13 mouse cellular contexts compared by ENCODE assay signal in genomic region chr1:136040874-136041273, GRCm38 (mm10). TPM values are rescaled to one million over a fixed set of nuclear protein-coding genes. Genes with fewer than 3 reads are reported as not detected.
DNase-seq lines count a peak whose midpoint lies in the region; ATAC-seq lines count a peak whose summit lies in the region.
"Had no signal": no experiment of that assay in that cellular context is flagged by ENCODE, and none has a peak within 500 bp of the region (broad histone marks: within the 10 kb centered on the region; RNA-seq: fewer than 3 reads in every experiment).

No protein-coding gene starts in this region.

- H3K4me3 ChIP-seq in forebrain, embryonic 13.5 days, result no peak overlapping the region
- H3K4me3 ChIP-seq in forebrain, embryonic 16.5 days (replicated peaks; ENCODE audit: low read length), result no peak overlapping the region
- no peak overlapping the region for H3K4me3 ChIP-seq in kidney, embryonic 16.5 days (ENCODE audit: low read length)
- no peak overlapping the region for H3K4me3 ChIP-seq in midbrain, embryonic 15.5 days
- H3K4me3 ChIP-seq: heart, embryonic 10.5 days had no signal

- H3K27me3 ChIP-seq in forebrain, embryonic 13.5 days, result no peaks in the 10 kb centered on the region; the same call in 1 of the 2 replicates
- H3K27me3 ChIP-seq in forebrain, embryonic 16.5 days (replicated peaks; ENCODE audit: control insufficient read depth, insufficient read depth, low read length), result no peaks in the 10 kb centered on the region
- no peaks in the 10 kb centered on the region for H3K27me3 ChIP-seq in kidney, embryonic 16.5 days (ENCODE audit: insufficient read depth, low read length)
- no peaks in the 10 kb centered on the region; the same call in 1 of the 2 replicates for H3K27me3 ChIP-seq in midbrain, embryonic 15.5 days (replicated peaks)

- H3K4me2 ChIP-seq in forebrain, embryonic 13.5 days, result 0 out of 2 replicates have a peak overlapping the region, but pooled peaks have one; percentile 16
- no peak overlapping the region for H3K4me2 ChIP-seq in forebrain, embryonic 16.5 days (ENCODE audit: low read length)
- H3K4me2 ChIP-seq in kidney, embryonic 16.5 days (replicated peaks; ENCODE audit: low read depth, low read length), result no peak overlapping the region; the same call in 1 of the 2 replicates
- H3K4me2 ChIP-seq in midbrain, embryonic 15.5 days, result no peak overlapping the region

- no peak for DNase-seq in kidney, adult 9 months
- peak; percentile 11 for DNase-seq in adipocyte (ENCODE audit: low spot score)
- DNase-seq in c-Kit-positive CD71-positive TER-119-positive erythroid progenitor cells, embryonic 14.5 days (ENCODE audit: low spot score), result no peak
- no peak for DNase-seq in thymus, postnatal 10 days (ENCODE audit: low spot score in 2 of 2)
- DNase-seq: cerebellum, adult 9-11 months; kidney, postnatal 4 days; liver, postnatal 0 days had no signal

- 0 out of 2 replicates have a peak, but pooled peaks cover 1% of the 10 kb centered on the region for H3K36me3 ChIP-seq in forebrain, embryonic 13.5 days (ENCODE audit: poor library complexity, severe bottlenecking)
- no peaks in the 10 kb centered on the region for H3K36me3 ChIP-seq in forebrain, embryonic 16.5 days (ENCODE audit: control insufficient read depth, insufficient read depth)
- no peaks in the 10 kb centered on the region for H3K36me3 ChIP-seq in kidney, embryonic 16.5 days (ENCODE audit: insufficient read depth, low read length)
- no peaks in the 10 kb centered on the region for H3K36me3 ChIP-seq in midbrain, embryonic 15.5 days (replicated peaks)

- no peak; the same call in 1 of the 2 replicates for ATAC-seq in forebrain, embryonic 13.5 days
- ATAC-seq in forebrain, embryonic 16.5 days, result no peak
- ATAC-seq in kidney, embryonic 16.5 days (ENCODE audit: low FRiP score, low TSS enrichment), result no peak
- ATAC-seq in midbrain, embryonic 15.5 days (replicated peaks), result 0 out of 2 replicates have a peak, but pooled peaks have one; percentile 53
- ATAC-seq: liver, postnatal 0 days had no signal

- H3K9ac ChIP-seq in forebrain, embryonic 13.5 days, result no peak overlapping the region
- H3K9ac ChIP-seq in forebrain, embryonic 16.5 days (replicated peaks; ENCODE audit: low read depth, low read length), result no peak overlapping the region
- H3K9ac ChIP-seq in kidney, embryonic 16.5 days (replicated peaks; ENCODE audit: low read length), result 0 out of 2 replicates have a peak overlapping the region, but pooled peaks have one; percentile 19
- no peak overlapping the region for H3K9ac ChIP-seq in midbrain, embryonic 15.5 days
- H3K9ac ChIP-seq: liver, postnatal 0 days had no signal

- WGBS in forebrain, embryonic 13.5 days, result 24% methylated on average over 4 of the region's 4 CpGs
- WGBS in forebrain, embryonic 16.5 days, result 16% methylated on average over 4 of the region's 4 CpGs
- WGBS in kidney, embryonic 16.5 days, result 21% methylated on average over 4 of the region's 4 CpGs
- WGBS in midbrain, embryonic 15.5 days, result 23% methylated on average over 4 of the region's 4 CpGs

- no peak overlapping the region for H3K27ac ChIP-seq in forebrain, embryonic 13.5 days
- no peak overlapping the region for H3K27ac ChIP-seq in forebrain, embryonic 16.5 days (ENCODE audit: low read length)
- no peak overlapping the region for H3K27ac ChIP-seq in kidney, embryonic 16.5 days (ENCODE audit: low read length)
- no peak overlapping the region for H3K27ac ChIP-seq in midbrain, embryonic 15.5 days
- H3K27ac ChIP-seq: heart, embryonic 10.5 days had no signal

- H3K9me3 ChIP-seq in forebrain, embryonic 13.5 days (replicated peaks), result no peaks in the 10 kb centered on the region
- H3K9me3 ChIP-seq in forebrain, embryonic 16.5 days (ENCODE audit: control insufficient read depth, low read length), result no peaks in the 10 kb centered on the region
- no peaks in the 10 kb centered on the region for H3K9me3 ChIP-seq in kidney, embryonic 16.5 days (ENCODE audit: low read length)
- H3K9me3 ChIP-seq in midbrain, embryonic 15.5 days, result no peaks in the 10 kb centered on the region
- H3K9me3 ChIP-seq: heart, embryonic 10.5 days had no signal

- peaks cover 17% of the 10 kb centered on the region for H3K4me1 ChIP-seq in forebrain, embryonic 13.5 days
- peaks cover 3% of the 10 kb centered on the region; the same call in 1 of the 2 replicates for H3K4me1 ChIP-seq in forebrain, embryonic 16.5 days (replicated peaks; ENCODE audit: control insufficient read depth, insufficient read depth, low read length)
- peaks cover 9% of the 10 kb centered on the region; the same call in 1 of the 2 replicates for H3K4me1 ChIP-seq in kidney, embryonic 16.5 days (ENCODE audit: insufficient read depth, low read length)
- H3K4me1 ChIP-seq in midbrain, embryonic 15.5 days, result peaks cover 17% of the 10 kb centered on the region

RNA-seq across cellular contexts. Expression of gene Ascl5, which starts 9.7 kb away (rescaled TPM):
- not detected in 2 replicates for polyA plus RNA-seq in forebrain, embryonic 13.5 days (2015; fragmentation: Nextera tagmentation; extraction: Ambion mirVana)
- not detected in 2 replicates for polyA plus RNA-seq in forebrain, embryonic 16.5 days (2015; fragmentation: Nextera tagmentation; extraction: Ambion mirVana)
- polyA plus RNA-seq in kidney, embryonic 16.5 days (2015; fragmentation: Nextera tagmentation; extraction: Ambion mirVana), result not detected in 2 replicates
- polyA plus RNA-seq in midbrain, embryonic 15.5 days (2015; fragmentation: Nextera tagmentation; extraction: Ambion mirVana), result not detected in 2 replicates
- polyA plus RNA-seq: heart, embryonic 10.5 days; liver, postnatal 0 days; small intestine, adult 2 months had no signal

RNA-seq across cellular contexts. Expression of gene Cacna1s, which starts 11.7 kb away (rescaled TPM):
- polyA plus RNA-seq in forebrain, embryonic 13.5 days (2015; fragmentation: Nextera tagmentation; extraction: Ambion mirVana), result 0.31 TPM in 1 of 2 replicates, not detected in the other
- 0.32 and 0.54 TPM in 2 replicates for polyA plus RNA-seq in forebrain, embryonic 16.5 days (2015; fragmentation: Nextera tagmentation; extraction: Ambion mirVana)
- 0.36 TPM in 2 replicates for polyA plus RNA-seq in kidney, embryonic 16.5 days (2015; fragmentation: Nextera tagmentation; extraction: Ambion mirVana)
- 0.12 and 0.17 TPM in 2 replicates for polyA plus RNA-seq in midbrain, embryonic 15.5 days (2015; fragmentation: Nextera tagmentation; extraction: Ambion mirVana)
- polyA plus RNA-seq: liver, postnatal 0 days had no signal

RNA-seq across cellular contexts. Expression of gene Tmem9, which starts 32.9 kb away (rescaled TPM):
- 130 and 149 TPM in 2 replicates for polyA plus RNA-seq in forebrain, embryonic 13.5 days (2015; fragmentation: Nextera tagmentation; extraction: Ambion mirVana)
- 141 and 146 TPM in 2 replicates for polyA plus RNA-seq in forebrain, embryonic 16.5 days (2015; fragmentation: Nextera tagmentation; extraction: Ambion mirVana)
- 260 and 268 TPM in 2 replicates for polyA plus RNA-seq in kidney, embryonic 16.5 days (2015; fragmentation: Nextera tagmentation; extraction: Ambion mirVana)
- 150 and 154 TPM in 2 replicates for polyA plus RNA-seq in midbrain, embryonic 15.5 days (2015; fragmentation: Nextera tagmentation; extraction: Ambion mirVana)

RNA-seq across cellular contexts. Expression of gene Igfn1, which starts 34.7 kb away (rescaled TPM):
- not detected in 2 replicates for polyA plus RNA-seq in forebrain, embryonic 13.5 days (2015; fragmentation: Nextera tagmentation; extraction: Ambion mirVana)
- not detected in 2 replicates for polyA plus RNA-seq in forebrain, embryonic 16.5 days (2015; fragmentation: Nextera tagmentation; extraction: Ambion mirVana)
- 0.17 and 0.30 TPM in 2 replicates for polyA plus RNA-seq in kidney, embryonic 16.5 days (2015; fragmentation: Nextera tagmentation; extraction: Ambion mirVana)
- polyA plus RNA-seq in midbrain, embryonic 15.5 days (2015; fragmentation: Nextera tagmentation; extraction: Ambion mirVana), result not detected in 2 replicates
- polyA plus RNA-seq: heart, embryonic 10.5 days; liver, postnatal 0 days had no signal
